Mouse (Mus musculus): ENCODE results near the gene Syt2.

DNA sequence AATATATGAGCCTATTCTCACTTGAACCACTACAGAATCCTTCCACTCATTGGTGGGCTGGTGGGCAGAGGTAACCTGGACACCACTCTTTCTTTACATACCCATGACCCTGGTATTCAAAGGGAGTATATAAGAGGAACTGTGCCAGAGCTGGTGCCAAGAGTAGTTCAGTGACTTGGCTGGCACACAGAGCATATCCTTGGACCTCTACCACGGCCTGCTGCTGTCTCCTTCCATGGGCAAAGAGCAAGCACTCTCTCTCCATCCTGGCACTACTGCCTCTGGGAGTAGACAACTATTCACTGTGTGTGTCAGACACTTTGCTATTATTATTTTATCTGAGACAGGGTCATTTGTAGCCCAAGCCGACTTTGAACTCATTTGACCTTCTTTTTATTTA lies 49.8 kb downstream of the Syt2 start:
- TF ChIP-seq CTCF (IDR thresholded peaks at IDR 0.05; ENCODE audit: low read depth) (no peak), EP300 (IDR thresholded peaks at IDR 0.05; ENCODE audit: low read depth) (no peak)

Measured in liver, embryonic 14.5 days (tissue).